Mouse (Mus musculus) lung, postnatal 25 days (tissue): ENCODE results near the gene Otulinl.

Experiments
- DNase-seq: peaks from one replicate; pipeline ENCODE4 v3.0.0; 2022; ENCODE audit warnings: low spot score

Otulinl gene

DNA sequence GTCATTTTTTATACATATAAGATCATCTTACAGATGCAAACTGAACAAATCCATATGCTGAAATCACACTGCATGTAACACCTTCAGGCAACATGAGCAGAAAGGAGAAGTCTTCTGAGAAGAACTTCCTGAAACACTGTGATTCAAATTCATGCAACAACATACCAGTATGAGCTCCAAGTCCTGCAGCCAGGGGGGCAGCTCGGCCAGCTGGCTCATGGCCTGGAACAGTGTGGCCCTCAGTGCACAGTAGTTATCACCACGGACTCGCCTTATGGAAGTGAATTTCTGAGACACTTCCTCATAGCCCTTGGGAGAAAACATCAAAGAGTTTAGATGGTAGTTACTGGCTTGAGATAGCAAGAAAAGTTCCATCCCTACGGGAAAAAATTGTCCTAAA, 65.2 kb downstream of the Otulinl start:
- peak; percentile 41 for DNase-seq

DNA sequence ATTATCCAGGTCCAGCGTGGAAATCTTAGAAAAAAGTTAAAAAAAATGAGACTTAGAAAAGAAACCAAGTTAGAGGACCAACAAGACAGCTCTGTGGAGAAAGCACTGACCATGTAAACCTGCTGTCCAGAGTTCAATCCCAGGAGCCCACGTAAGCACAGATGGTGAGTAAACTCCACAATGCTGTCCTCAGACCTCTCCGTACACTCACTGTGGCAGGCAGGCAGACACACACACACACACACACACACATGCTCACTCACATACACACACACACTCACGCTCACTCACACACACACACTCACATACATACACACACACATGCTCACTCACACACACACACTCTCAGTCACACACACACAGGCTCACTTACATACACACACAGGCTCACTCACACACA, 68.1 kb downstream of the Otulinl start:
- DNase-seq: no peak

DNA sequence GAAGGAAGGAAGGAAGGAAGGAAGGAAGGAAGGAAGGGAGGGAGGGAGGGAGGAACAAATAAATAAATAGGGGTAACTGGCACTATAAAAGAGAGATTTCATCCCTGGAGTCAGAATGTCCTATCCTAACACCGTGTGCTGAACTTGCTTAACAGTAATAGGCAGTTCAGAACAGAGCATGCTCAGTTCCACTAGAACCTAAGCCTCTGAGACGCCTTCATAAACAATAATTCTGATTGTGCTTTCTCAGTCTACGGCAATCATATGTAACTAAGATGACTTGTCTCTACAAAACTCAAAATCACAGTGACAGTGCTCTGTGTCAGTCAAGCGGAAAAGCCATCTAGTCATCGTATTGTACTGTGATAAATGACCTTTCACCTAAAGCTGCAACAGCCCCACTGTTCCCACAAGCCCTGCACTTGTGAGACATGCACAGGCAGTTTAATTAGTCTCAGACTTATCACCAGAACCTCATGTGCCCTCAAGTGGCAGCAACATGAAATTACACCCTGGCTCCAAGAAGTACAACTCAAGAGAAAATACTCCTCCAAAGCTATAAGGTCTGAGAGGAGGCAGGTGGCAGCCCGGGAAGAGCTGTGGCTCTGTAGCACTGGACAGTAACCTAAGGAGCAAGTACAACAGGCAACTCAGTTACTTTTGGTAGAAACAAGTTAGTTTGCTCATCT, 68.7 kb downstream of the Otulinl start:
- peak; percentile 62 for DNase-seq

DNA sequence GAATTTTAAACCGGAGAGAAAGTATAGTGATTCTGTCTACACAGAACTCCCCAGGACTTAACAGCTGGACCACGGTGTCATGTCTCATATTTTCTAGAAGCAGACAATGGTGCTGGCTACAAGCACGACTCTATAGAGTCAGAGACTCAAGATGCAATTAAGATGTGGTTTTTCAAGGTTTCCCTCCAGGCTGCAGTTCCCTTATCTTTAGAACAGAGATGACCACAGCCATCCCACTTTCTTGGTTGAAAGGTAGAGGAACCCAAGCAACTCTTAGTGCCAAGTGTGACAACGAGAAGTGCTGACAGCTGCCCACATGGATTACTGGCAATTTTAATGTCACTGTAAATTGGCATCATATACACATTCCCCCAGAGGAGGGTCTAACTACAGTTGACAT, 71.8 kb downstream of the Otulinl start:
- DNase-seq: no peak

DNA sequence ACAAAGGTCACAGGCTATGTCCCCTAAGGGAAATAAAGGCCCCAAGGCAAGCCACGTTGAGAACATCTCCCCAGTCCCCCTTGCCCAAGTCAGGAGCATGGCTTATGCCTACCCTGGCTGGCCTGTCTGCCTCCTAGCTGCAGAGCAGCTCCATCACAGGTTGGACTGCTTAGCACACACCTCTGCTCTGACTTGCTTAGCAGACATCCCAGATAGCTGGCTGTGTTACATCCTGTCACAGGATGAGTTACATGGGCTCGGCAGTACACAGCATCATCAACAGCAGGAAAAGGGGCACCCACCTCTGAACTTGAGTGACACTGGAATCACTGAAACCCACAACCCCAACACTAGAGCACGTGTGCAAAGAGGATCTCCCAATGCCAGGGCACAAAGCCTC, 76.1 kb downstream of the Otulinl start:
- DNase-seq: no peak
